Mouse (Mus musculus): ENCODE measurements at regions not wholly inside any gene's neighbourhood (a gene's known extent, or its start where the extent isn't known, plus 50 kb on each side); places are given as distances from the start of the nearest gene placed in this dataset.

DNA sequence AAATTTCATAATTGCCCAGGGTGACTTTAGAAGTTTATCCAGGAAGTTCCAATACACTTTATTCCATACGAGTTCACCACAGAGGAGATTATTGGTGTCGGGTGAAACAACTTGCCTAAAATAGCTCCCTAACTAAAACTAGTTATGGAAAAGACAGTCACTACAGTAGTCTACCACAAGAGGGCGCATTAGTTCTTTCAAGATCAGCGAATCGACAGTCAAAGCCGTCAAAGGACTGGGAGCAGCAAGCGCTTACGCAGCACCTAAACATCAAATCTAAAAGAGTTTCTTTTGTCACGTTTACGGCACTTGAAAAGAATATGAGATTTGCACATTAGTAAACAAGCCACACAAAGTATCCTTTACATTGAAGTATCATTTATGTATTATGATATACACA, 75.3 kb upstream of the Btg3 start:
- DNase-seq (ENCODE audit: low read depth, low spot score) (peak; percentile 10), ATAC-seq (peak; percentile 57)
- peak; percentile 58 for TF ChIP-seq CTCF (IDR thresholded peaks at IDR 0.05)
- POLR2A ChIA-PET: no interaction called here
- in situ Hi-C loops (cut with MboI; ENCODE audit: low pct_unique_long_range_greater_than_20kb): loop anchor here (10.0 to 25.0 kb wide), 2 partner anchors 182 to 485 kb away; partner anchors contain the start of gene Chodl
- H3K27me3 ChIP-seq: no peaks in the 10 kb centered on the region
- CTCF ChIA-PET: interaction anchor here (0.7 to 1.4 kb wide), 10 partner anchors 9 to 256 kb away, joined by 3 to 9 read pairs (median 4); no protein-coding TSS in a partner anchor

DNA sequence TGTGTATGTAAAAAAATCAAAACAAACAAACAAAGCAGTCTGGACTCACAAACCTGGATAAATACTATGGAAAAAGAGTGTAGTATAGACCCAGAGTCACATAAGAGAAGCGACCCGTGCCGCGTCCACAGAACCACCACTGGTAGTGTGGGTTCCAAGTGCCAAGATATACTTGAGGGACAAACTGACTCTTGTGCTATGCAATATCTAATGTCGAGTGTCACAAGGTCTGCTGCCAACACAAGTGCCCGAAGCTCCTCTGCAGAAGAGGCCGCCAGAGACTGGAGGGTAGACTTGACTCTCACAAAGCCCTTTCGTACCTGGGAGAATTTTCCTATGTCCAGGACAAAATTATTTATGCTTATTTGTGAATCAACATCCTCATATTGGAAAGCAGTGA, 74.8 kb upstream of the Btg3 start:
- ChIA-PET CTCF (interaction anchor here (0.7 to 1.4 kb wide), 10 partner anchors 8 to 186 kb away, joined by 3 to 9 read pairs (median 4); no protein-coding TSS in a partner anchor), POLR2A (no interaction called here)
- in situ Hi-C loops (cut with MboI; ENCODE audit: low pct_unique_long_range_greater_than_20kb): loop anchor here (10.0 to 25.0 kb wide), 2 partner anchors 183 to 486 kb away; partner anchors contain the start of gene Chodl
- ATAC-seq: peak; percentile 35
- no peak for TF ChIP-seq CTCF (IDR thresholded peaks at IDR 0.05)
- DNase-seq (ENCODE audit: low read depth, low spot score): no peak
- H3K27me3 ChIP-seq: no peaks in the 10 kb centered on the region

DNA sequence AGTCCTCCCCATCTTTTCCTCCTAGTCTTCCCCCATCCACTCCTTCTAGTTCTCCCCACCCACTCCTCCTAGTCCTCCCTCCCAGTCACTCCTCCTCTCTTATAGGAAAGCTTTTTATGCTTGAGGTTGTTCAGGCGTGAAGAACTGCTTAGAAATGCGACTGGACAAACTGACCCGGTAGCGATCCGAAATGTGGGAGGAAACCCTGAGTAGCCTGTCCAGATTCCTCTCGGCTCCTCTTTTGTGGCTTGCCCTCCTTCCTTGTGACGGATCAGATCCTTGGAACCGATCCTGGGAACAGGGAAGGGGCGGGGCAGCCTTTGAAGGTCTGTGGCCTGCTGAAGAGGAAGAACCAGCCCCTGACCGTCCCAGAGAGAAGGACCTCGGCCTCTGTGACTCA, 74.3 kb upstream of the Btg3 start:
- in situ Hi-C loops (cut with MboI; ENCODE audit: low pct_unique_long_range_greater_than_20kb): loop anchor here (10.0 to 25.0 kb wide), 2 partner anchors 184 to 486 kb away; partner anchors contain the start of gene Chodl
- H3K27me3 ChIP-seq: no peaks in the 10 kb centered on the region
- DNase-seq (ENCODE audit: low read depth, low spot score): no peak
- no peak for TF ChIP-seq CTCF (IDR thresholded peaks at IDR 0.05)
- peak; percentile 47 for ATAC-seq
- CTCF ChIA-PET: interaction anchor here (0.7 to 1.4 kb wide), 2 partner anchors 18 to 69 kb away, joined by 3 to 4 read pairs; no protein-coding TSS in a partner anchor
- POLR2A ChIA-PET: no interaction called here

DNA sequence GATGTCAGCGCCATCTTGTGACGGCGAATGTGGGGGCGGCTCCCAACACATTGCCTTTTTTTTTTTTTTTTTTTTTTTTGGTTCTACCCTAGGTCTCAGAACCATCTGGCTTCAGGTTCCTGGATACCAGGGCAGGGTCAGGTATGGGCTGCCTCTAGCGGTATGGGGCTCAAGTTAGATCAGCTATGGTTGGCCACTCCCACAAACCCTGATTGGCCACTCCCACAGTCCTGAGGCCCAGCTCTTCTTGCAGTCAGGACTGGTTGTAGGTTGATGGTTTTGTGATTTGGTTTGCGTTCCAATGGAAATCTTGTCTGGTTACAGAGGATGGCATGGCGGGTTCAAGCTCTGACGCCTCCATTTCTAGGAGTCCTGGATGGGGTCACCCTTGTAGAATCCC, 72.2 kb upstream of the Btg3 start:
- H3K27me3 ChIP-seq: no peaks in the 10 kb centered on the region
- ChIA-PET POLR2A (no interaction called here), CTCF (no interaction called here)
- in situ Hi-C loops (cut with MboI; ENCODE audit: low pct_unique_long_range_greater_than_20kb): no loop called here
- no peak for DNase-seq (ENCODE audit: low read depth, low spot score)
- no peak for ATAC-seq
- TF ChIP-seq CTCF (IDR thresholded peaks at IDR 0.05): no peak

DNA sequence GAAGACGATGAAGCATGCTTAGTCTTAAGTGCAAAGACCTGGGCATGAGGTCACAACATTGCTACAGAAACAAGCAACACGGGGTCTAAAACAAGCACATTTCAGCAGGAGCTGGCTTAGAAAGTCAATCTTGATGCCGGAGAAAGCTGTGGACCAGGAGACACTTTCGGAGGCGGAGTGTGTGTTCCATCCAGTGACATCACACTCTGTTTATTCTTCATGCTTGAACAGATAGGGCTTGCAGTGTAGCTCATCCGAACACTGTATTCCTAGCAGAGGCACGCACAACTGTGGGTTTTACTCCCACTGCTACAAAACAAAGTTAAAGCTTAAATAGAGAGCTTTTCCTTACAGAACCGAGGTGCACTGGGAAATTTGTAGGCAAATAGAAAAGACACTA, 66.3 kb upstream of the Btg3 start:
- TF ChIP-seq CTCF (IDR thresholded peaks at IDR 0.05): no peak
- H3K27me3 ChIP-seq: no peaks in the 10 kb centered on the region
- ATAC-seq: no peak
- in situ Hi-C loops (cut with MboI; ENCODE audit: low pct_unique_long_range_greater_than_20kb): no loop called here
- POLR2A ChIA-PET: no interaction called here
- DNase-seq (ENCODE audit: low read depth, low spot score): no peak
- CTCF ChIA-PET: interaction anchor here (1.4 kb wide), 1 partner anchor 9 kb away, joined by 9 read pairs; no protein-coding TSS in a partner anchor

DNA sequence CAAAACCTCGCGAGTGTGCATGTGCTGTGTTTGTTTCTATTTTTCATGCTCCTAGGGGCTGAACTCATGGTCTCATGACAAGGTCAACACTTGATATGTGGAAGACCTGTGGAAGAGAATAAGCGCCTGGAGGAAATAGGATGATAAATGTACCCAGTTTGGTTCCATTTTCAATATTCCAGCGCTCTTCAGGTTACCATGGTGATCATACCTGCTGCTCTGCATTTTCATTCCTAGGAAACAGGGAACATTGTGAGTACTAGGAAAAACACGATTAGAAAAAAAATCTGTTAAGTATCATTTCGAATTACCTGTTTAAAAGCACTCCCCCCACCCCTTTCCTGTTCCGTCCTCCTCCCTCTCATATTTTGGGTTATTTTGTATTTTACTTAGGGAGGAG, 65.8 kb upstream of the Btg3 start:
- ATAC-seq: no peak
- in situ Hi-C loops (cut with MboI; ENCODE audit: low pct_unique_long_range_greater_than_20kb): no loop called here
- ChIA-PET POLR2A (no interaction called here), CTCF (interaction anchor here (1.3 to 1.4 kb wide), 2 partner anchors 9 kb away, joined by 3 to 9 read pairs; no protein-coding TSS in a partner anchor)
- TF ChIP-seq CTCF (IDR thresholded peaks at IDR 0.05): no peak
- no peak for DNase-seq (ENCODE audit: low read depth, low spot score)
- H3K27me3 ChIP-seq: no peaks in the 10 kb centered on the region

DNA sequence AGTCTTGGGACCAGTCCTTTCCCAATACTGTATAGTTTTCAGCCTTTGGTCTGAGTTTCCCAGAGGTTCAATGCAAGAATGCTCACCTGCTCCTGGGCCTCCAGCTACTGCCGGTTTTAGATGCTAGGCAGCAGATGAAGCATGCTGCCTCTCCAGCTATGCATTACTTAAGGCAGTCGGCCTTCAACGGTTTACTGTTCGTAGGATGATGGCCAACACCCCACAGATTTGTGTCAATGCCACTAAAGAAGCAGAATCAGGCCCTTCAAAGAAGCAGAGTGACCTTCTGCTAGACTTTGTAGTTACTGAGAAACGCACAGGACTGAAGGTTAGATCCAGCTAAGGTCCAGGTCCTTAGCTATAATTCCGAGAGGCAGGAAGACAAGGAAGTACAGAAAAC, 65.0 kb upstream of the Btg3 start:
- no peak for DNase-seq (ENCODE audit: low read depth, low spot score)
- ChIA-PET CTCF (interaction anchor here (1.0 to 1.3 kb wide), 2 partner anchors 10 to 17 kb away, joined by 3 to 6 read pairs; no protein-coding TSS in a partner anchor), POLR2A (no interaction called here)
- no peaks in the 10 kb centered on the region for H3K27me3 ChIP-seq
- in situ Hi-C loops (cut with MboI; ENCODE audit: low pct_unique_long_range_greater_than_20kb): no loop called here
- no peak for TF ChIP-seq CTCF (IDR thresholded peaks at IDR 0.05)
- no peak for ATAC-seq

DNA sequence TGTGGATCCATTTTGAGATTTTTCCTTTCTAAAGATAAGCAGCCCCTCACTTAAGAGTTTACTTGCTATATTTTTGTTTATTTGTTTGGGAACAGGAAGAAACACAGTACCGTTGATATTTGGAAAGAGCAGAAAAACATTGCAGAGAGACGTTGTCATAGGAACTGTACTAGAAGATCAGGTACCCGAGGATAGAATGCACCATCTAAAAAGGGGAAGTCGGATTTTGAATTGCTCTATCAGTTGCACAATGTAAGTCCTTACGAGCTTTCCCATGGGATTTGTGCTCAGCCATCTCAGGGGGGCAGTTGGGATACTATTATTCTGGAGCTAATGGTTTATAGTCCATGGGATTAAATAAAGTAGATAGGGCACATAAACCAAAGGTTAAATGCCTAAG, 58.7 kb upstream of the Btg3 start:
- in situ Hi-C loops (cut with MboI; ENCODE audit: low pct_unique_long_range_greater_than_20kb): no loop called here
- no peak for ATAC-seq
- peaks cover 14% of the 10 kb centered on the region for H3K27me3 ChIP-seq
- POLR2A ChIA-PET: no interaction called here
- CTCF ChIA-PET: no interaction called here
- no peak for DNase-seq (ENCODE audit: low read depth, low spot score)
- TF ChIP-seq CTCF (IDR thresholded peaks at IDR 0.05): no peak

DNA sequence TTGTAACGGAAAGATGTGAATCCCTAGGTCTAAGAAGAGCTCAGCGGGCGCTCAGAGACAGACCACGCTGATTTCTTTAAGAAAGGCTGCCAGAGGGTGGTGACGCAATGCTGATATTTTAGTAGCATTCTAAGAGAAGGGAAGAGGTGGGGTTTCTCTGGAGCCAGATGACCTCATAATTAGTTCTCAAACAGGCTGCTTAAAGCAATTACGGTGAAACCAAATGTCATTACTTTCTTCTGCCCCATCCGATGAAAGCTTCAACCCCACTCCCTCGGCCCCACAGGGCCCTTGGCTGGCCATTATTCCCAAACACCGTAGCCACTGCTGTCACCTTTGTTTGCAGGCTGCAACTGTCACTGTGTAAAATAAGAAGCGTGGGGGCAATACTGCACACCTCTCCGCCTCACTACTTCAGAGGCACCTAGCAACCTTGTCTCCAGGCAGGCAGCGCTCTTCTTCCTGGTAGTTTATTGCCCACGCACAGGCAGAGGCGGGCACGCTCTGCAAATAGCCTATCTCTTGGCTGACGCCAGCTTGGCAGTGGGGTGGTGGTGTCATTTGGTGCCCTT, 50.6 kb upstream of the Btg3 start:
- peaks cover 3% of the 10 kb centered on the region for H3K27me3 ChIP-seq
- ChIA-PET CTCF (no interaction called here), POLR2A (no interaction called here)
- ATAC-seq (no peak), DNase-seq (ENCODE audit: low read depth, low spot score) (no peak)
- in situ Hi-C loops (cut with MboI; ENCODE audit: low pct_unique_long_range_greater_than_20kb): no loop called here
- TF ChIP-seq CTCF (IDR thresholded peaks at IDR 0.05): no peak

Measured in Patski (cell line).